Mouse (Mus musculus): Measurements from ENCODE around the gene Hnrnpa3.
"Not testable (repeated sequence)": the region's sequence is repeated elsewhere in the genome, so short reads cannot be mapped to it uniquely, and the experiment has no call there.

Hnrnpa3 gene

DNA sequence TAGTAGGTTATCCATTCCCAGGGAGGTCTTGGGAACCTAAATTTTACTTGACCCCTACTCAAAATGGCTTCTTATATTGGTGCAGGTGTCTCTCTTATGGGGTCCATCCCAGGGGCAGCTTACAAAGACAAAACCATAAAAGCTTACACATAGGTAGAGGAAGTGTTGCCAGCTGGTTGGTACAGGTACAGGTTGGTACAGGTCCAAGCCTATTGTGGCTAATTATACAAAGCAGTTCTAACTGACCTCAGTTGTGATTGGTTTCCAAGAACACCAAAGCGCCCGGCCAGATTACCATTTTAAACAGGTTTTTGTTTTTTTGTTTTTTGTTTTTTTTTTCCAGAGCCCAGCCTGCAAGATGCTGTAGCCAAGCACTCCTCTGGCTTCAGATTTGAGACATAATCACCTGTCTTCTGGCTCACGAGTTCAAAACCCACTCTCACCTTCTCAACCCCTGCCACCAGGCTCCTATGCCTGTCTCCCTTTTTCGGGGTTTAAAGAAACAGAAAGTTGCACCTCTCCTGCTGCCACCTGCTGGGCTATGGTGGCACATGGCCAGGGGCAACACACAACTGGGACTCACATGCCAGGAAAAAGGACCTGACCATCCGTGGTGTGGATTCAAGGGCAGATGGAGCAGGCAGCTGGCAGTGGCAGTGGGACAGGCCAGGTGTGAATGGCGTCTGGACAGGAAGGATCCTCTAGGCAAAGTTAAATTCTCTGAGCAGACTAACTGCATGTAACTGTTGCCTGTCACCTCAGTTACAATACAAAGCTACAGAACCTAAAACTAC is 22.6 kb upstream of the Hnrnpa3 start:
- DNase-seq (ENCODE audit: low read depth in 2 of 2, low spot score in 2 of 2), result peak; percentile 50 to 63

DNA sequence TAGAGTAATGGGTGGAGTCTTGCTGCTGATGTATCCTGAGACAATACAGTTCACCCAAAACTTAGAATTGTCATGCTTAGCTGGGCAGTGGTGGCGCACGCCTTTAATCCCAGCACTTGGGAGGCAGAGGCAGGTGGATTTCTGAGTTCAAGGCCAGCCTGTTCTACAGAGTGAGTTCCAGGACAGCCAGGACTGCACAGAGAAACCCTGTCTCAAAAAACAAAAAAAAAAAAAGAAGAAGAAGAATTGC is 22.1 kb upstream of the Hnrnpa3 start:
- DNase-seq (ENCODE audit: low read depth in 2 of 2, low spot score in 2 of 2), result not testable (repeated sequence)

- DNase-seq (ENCODE audit: low read depth in 2 of 2, low spot score in 2 of 2), result no peak
Measured at GRCm38 (mm10) chr2:75637361-75637760, 21.7 kb upstream of the Hnrnpa3 start.

GRCm38 (mm10) chr2:75637822-75638221 is 21.2 kb upstream of the Hnrnpa3 start:
- DNase-seq (ENCODE audit: low read depth in 2 of 2, low spot score in 2 of 2), result not testable (repeated sequence)

DNA sequence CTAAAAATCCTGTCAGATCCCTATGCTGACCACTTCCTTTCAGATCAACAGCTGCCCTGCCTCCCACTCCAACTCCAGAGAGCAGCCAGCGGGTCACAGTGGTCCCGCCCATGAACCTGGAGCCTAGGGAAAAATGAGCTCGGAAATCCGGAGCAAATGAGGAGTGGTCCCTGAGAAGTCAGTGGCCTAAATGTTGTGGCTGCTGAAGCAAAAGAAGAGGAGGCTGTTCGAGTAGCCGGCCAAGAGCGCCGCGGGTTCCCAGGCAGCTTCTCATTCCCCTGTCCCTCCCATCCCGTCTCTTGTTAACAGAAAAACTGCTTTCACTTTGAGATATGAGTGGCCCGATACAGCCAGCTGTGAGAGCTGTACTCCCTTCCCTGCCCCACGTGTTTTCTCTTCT is 19.5 kb upstream of the Hnrnpa3 start:
- DNase-seq (ENCODE audit: low read depth in 2 of 2, low spot score in 2 of 2), result not testable (repeated sequence)

- DNase-seq (ENCODE audit: low read depth in 2 of 2, low spot score in 2 of 2), result not testable (repeated sequence)
Measured at GRCm38 (mm10) chr2:75642312-75642711, 16.7 kb upstream of the Hnrnpa3 start.

DNA sequence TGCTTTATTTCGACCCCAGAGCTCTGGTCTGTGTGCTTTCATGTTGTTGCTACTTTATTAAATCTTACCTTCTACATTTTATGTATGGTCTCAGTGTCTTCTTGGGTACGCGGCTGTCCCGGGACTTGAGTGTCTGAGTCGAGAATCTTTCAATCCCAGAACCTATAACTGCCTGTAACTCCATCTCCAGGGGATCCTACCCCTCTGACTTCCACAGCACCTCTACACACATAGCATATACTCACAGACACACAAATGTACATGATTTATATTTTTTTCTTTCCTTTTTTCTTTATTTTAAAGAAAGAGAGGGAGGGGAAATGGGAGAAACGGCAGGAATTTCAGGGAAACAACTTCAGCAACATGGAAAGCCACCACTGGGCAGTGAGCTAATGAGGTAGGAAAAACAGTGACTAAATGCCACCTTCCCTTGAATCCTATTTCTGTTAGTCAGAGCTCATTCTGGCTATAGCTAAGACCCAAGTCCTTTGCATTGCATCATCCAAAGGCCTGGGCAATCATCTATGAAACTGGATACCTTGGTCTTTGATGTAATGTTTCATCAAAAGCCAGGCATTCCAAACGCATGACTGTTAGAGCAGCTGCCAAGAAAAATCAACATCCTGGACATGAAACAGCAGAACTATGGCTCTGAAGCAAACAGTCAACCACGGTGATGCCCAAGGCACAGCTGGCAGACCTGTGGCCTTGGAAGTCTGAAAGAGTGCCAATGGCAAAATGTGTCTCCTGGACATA is 16.1 kb upstream of the Hnrnpa3 start:
- no peak for DNase-seq (ENCODE audit: low read depth in 2 of 2, low spot score in 2 of 2)

DNA sequence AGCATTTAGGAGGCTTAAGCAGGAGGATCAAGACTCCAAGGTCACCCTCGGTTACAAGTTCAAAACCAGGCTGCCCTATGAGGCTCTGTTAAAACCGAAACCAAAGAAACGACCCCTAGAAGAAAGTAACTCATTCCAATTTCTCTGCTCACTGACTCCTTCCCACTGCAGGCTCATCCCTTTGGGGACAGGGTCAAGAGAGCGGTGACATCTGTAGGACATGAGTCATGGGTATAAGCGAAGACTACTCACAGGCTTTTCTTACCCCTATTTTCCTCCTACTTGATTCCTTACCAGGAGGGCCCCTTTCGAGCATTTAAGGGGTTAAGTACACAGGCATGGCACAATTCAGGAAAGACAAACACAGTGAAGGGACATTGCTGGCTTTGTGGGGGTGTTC is 15.1 kb upstream of the Hnrnpa3 start:
- DNase-seq (ENCODE audit: low read depth in 2 of 2, low spot score in 2 of 2), result no peak

DNA sequence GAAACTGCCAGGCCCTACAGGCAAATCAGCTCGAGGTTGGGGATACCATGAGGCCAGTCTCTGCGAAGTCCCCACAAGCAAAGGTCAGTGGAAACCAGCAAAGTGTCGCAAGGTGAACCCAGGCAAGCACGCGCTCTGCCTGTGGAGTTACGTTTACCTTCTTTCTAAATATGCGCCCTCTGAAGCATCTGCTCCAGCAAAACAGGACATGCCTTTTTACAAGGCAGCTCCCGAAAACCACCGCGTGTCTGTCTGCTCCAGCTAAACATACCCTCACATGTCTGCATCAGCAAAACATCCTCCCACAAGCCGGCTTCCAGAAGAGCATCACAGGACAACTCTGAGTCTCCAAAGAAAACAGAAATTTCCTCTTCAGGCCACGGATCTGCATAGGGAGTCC is 13.8 kb upstream of the Hnrnpa3 start:
- no peak for DNase-seq (ENCODE audit: low read depth in 2 of 2, low spot score in 2 of 2)

DNA sequence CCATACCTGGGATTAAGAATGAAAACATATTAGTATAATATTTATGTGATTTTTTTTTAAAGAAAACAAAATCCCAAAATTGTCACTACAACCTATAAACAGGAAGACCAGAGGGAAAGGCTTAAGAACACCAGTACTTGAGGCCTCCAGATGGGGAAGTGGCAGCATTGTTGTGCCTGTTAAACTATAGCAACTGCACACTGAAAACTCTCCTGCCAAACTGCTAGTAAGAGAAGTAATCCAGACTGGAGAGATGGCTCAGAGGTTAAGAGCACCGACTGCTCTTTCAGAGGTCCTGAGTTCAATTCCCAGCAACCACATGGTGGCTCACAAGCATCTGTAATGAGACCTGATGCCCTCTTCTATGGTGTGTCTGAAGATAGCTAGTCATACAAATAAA is 8.6 kb upstream of the Hnrnpa3 start:
- no peak for DNase-seq (ENCODE audit: low read depth in 2 of 2, low spot score in 2 of 2)

DNA sequence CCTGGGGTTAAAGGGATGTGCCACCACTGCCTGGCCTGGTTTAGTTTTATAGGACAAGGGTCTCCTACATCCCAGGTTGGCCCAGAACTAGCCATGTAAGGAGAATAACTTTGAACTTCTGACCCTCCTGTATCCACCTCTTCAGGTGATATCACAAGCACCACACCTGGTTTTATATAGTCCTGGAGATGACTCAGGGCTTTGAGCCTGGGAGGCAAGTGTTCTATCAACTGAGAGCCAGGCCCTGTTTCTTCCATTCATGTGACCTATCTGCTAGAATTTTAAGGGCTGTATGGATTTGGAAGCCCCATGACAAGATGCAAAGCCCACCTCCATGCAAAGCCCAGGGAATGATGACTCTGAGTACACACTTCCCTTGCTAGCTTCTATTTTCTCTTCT is 5.9 kb upstream of the Hnrnpa3 start:
- DNase-seq (ENCODE audit: low read depth in 2 of 2, low spot score in 2 of 2), result no peak

- no peak for DNase-seq (ENCODE audit: low read depth in 2 of 2, low spot score in 2 of 2)
Measured at GRCm38 (mm10) chr2:75654679-75655078, 4.4 kb upstream of the Hnrnpa3 start.

DNA sequence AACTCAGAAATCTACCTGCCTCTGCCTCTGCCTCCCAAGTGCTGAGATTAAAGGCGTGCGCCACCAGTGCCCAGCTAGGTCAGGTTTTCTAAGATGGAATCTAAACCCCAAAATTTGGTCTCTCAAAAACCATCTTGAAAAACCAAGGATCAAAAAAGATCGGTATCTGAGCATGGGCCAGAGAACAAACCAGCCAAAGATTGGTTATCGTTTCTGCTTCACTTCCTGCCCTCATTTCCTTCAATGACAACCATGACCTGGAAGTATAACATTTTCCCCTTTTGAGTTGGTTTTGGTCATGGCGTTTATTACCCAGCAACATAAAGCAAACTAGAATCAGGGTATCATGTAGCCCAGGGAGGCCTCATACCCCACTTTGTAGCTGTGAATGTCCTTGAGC is 2.1 kb upstream of the Hnrnpa3 start:
- no peak for DNase-seq (ENCODE audit: low read depth in 2 of 2, low spot score in 2 of 2)

DNA sequence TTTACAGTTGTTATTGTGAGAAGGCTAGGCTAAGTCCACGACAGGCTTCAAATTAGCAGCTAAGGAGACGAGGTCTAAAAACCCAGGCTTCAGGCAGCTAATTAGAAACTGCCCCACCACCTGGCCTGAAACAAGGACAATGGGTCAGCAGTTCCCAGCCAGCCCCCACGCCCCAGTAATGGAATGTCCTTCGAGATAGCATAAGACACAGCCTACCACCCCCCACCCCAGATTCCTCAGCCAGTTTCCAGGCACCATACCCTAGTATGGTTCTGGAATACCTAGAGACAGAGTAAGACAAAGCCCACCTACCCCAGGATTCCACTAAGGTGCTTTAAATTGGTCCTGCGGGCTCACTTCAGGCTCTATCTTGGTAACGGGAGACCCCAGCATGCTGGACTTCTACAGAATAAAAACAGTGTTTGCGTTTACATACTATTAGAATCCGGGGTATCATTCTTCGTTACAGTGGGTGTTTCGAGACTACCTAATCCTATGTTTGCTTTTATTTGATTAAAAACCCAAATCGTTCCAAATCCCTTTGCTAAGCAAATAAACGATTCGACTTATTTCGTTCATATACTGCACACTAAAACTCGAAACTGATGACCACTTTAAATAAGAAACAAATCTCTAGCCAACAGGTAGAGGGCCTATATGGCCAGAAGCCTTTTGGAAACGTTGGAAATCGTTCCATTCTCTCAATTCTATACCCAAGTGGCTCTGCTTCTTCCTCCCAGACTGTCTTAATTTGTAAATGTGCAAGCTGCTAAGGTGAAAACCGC is 962 bp upstream of the Hnrnpa3 start:
- no peak for DNase-seq (ENCODE audit: low read depth in 2 of 2, low spot score in 2 of 2)

DNA sequence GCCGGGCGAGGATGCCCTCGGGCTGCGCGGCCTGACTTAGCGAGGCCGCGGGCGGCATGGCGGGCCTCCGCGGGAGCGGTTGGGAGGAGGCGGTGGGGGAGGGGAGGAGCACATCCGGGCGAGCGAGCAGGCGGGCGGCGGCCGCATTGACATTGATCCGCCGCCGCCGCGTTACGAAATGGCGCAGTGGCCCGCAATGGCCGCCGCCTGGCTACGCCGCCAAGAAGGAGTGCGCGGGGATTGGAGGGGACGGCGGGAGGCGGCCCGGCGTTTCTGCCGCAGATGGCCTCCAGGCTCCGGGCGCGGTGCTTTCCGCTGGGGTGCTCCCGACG is 534 bp downstream of the Hnrnpa3 start:
- DNase-seq (ENCODE audit: low read depth in 2 of 2, low spot score in 2 of 2), result peak; percentile 88 to 89

- DNase-seq (ENCODE audit: low read depth in 2 of 2, low spot score in 2 of 2), result no peak
Measured at GRCm38 (mm10) chr2:75660255-75660948, 1.3 kb downstream of the Hnrnpa3 start.

DNA sequence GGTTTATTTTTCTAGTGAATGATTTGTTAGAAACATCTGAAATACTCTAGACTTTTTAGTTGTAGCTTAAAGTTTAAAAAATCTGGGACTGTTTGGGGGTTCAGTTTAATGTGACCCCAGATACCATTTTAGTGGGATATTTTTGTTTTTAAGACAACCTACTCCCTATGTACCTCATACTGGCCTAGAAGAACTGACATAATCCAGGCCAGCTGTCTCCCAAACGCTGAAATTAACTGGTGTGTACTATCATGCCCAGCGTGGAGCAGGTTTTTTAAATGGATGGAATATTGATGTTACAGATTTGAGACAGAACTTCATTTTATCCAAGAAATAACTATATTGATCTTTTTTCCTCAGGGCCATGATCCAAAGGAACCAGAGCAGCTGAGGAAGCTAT is 2.0 kb downstream of the Hnrnpa3 start:
- DNase-seq (ENCODE audit: low read depth in 2 of 2, low spot score in 2 of 2), result no peak

DNA sequence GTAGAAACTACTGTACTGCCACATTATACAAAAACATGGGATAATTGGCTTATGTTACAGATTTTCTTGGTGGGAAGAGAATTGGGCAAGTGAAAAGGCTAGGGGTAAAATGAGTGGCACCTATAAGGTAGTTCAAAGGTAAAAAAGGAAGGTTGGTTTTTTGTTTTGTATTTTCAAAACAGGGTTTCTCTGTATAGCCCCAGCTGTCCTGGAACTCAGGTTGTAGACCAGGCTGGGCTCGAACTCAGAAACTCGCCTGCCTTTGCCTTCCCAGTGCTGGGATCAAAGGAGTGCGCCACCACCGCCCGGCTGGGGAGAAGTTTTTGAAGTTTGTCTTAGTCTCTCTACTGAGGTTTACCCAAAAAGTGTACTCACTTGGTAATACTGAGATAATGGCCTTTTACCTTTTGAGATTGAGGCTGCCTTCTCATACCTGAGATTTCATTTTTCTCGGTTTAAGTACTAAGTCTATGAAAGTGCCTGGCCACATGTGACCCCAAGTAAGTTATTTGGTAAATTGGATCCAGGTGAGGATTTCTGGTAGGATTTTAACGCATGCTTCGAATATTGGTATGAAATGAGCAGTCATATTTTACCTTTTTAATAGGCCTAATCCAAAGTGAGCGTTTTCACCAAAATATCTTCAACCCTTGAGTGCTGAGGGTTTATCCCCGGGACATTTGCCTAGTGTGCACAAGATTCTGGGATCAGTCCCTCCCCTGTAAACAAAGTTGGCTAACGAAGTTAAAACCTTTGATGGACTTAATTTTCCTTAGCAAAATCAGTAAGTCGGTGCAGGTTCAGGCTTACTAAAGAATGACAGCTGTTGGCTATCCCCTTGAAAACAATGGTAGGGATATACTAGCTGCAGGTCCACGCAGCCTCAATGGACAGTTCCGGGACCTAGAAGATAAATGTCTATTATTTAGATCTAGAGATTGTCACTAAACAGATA is 10.7 kb downstream of the Hnrnpa3 start:
- no peak for DNase-seq (ENCODE audit: low read depth in 2 of 2, low spot score in 2 of 2)

DNA sequence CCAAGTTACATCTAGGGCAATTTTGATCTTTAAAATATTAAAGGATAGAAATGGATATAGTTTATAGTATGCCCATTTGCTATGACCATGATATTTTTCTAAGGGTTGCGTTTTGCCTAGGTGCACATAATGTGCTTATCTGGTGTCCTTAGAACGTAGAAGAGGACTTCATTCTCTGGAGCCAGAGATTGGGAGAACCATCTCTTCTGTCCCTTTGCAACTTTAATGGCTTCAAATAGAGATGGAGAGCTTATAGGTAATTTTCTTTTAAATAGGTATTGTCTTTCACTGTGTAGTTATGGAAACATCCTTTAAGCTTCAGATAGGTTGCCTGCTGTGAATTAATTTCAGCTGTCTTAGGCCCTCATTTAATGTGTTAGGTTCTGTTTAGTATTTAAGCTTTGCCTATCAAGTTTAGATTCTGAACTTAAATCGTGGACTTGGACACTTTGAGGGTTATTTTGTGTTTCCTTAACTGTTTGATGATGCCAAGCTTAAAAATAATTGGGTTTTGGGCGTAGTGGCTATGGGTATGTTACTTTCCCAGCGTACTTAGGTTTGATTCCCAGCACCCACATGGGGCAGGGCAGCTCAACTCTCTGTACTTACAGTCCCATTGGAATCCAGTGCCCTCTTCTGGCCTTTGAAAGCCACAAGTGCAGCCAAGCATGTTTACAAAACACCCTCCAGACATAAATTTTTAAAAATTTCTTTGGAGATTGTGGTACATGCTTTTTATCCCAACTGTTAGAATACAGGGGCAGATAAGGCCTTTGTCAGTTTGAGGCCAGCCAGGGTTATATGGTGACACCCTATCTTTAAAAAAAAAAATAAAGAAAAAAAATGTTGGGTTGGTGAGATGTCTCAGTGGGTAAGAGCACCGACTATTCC is 11.6 kb downstream of the Hnrnpa3 start:
- DNase-seq (ENCODE audit: low read depth in 2 of 2, low spot score in 2 of 2), result no peak

- DNase-seq (ENCODE audit: low read depth in 2 of 2, low spot score in 2 of 2), result no peak
Measured at GRCm38 (mm10) chr2:75671337-75671660, 12.2 kb downstream of the Hnrnpa3 start.

Measured in CD8-positive naive resting alpha-beta T cell, adult 2 months (primary cell).